Mouse (Mus musculus): ENCODE results near the gene Hcn4. TPM values are rescaled to one million over a fixed set of nuclear protein-coding genes. Genes with fewer than 3 reads are reported as not detected.

Gene Hcn4
- polyA plus RNA-seq, 1 experiment from 2014 or later: 0.35 TPM

- Histone ChIP-seq H3K9ac (ENCODE audit: low read length) (peak overlapping the region; percentile 3; the same call in 1 of the 2 replicates), H3K27me3 (ENCODE audit: control insufficient read depth, insufficient read depth, low read length) (no peaks in the 10 kb centered on the region), H3K4me2 (ENCODE audit: low read depth, severe bottlenecking) (peak overlapping the region; percentile 29), H3K9me3 (ENCODE audit: control insufficient read depth, low read length) (no peaks in the 10 kb centered on the region), H3K4me1 (ENCODE audit: control insufficient read depth, insufficient read depth, low read length) (no peaks in the 10 kb centered on the region), H3K4me3 (ENCODE audit: low read depth, low read length) (peak overlapping the region; percentile 9; the same call in 1 of the 2 replicates), H3K36me3 (ENCODE audit: control insufficient read depth, insufficient read depth, low read length) (no peaks in the 10 kb centered on the region), H3K27ac (replicated peaks; ENCODE audit: low read depth, low read length) (no peak overlapping the region)
- 13% methylated on average over 15 of the region's 15 CpGs for WGBS
- ATAC-seq (ENCODE audit: insufficient number of reproducible peaks, low FRiP score, low TSS enrichment, low read depth): no peak
- peak; percentile 86 for DNase-seq (ENCODE audit: low spot score)
Measured at GRCm38 (mm10) chr9:58805601-58806318, 17.5 kb upstream of the Hcn4 start.

- 40% methylated on average over 3 of the region's 3 CpGs for WGBS
- H3K4me1 ChIP-seq (ENCODE audit: control insufficient read depth, insufficient read depth, low read length): no peaks in the 10 kb centered on the region
- no peaks in the 10 kb centered on the region for H3K9me3 ChIP-seq (ENCODE audit: control insufficient read depth, low read length)
- H3K9ac ChIP-seq (ENCODE audit: low read length): no peak overlapping the region
- no peak for ATAC-seq (ENCODE audit: insufficient number of reproducible peaks, low FRiP score, low TSS enrichment, low read depth)
- H3K27me3 ChIP-seq (ENCODE audit: control insufficient read depth, insufficient read depth, low read length): no peaks in the 10 kb centered on the region
- H3K4me2 ChIP-seq (ENCODE audit: low read depth, severe bottlenecking): no peak overlapping the region
- no peak overlapping the region for H3K27ac ChIP-seq (replicated peaks; ENCODE audit: low read depth, low read length)
- H3K36me3 ChIP-seq (ENCODE audit: control insufficient read depth, insufficient read depth, low read length): no peaks in the 10 kb centered on the region
- no peak for DNase-seq (ENCODE audit: low spot score)
- H3K4me3 ChIP-seq (ENCODE audit: low read depth, low read length): no peak overlapping the region
Measured at GRCm38 (mm10) chr9:58811171-58811570, 12.0 kb upstream of the Hcn4 start.

GRCm38 (mm10) chr9:58815552-58816260 lies 7.5 kb upstream of the Hcn4 start:
- ATAC-seq (ENCODE audit: insufficient number of reproducible peaks, low FRiP score, low TSS enrichment, low read depth): no peak
- WGBS: 53% methylated on average over 15 of the region's 15 CpGs
- Histone ChIP-seq H3K27ac (replicated peaks; ENCODE audit: low read depth, low read length) (no peak overlapping the region), H3K9ac (ENCODE audit: low read length) (no peak overlapping the region), H3K4me1 (ENCODE audit: control insufficient read depth, insufficient read depth, low read length) (no peaks in the 10 kb centered on the region), H3K9me3 (ENCODE audit: control insufficient read depth, low read length) (no peaks in the 10 kb centered on the region), H3K36me3 (ENCODE audit: control insufficient read depth, insufficient read depth, low read length) (no peaks in the 10 kb centered on the region), H3K4me2 (ENCODE audit: low read depth, severe bottlenecking) (no peak overlapping the region), H3K27me3 (ENCODE audit: control insufficient read depth, insufficient read depth, low read length) (peaks cover 4% of the 10 kb centered on the region; the same call in 1 of the 2 replicates), H3K4me3 (ENCODE audit: low read depth, low read length) (no peak overlapping the region)
- DNase-seq (ENCODE audit: low spot score): no peak

GRCm38 (mm10) chr9:58816458-58816857 lies 6.8 kb upstream of the Hcn4 start:
- H3K9me3 ChIP-seq (ENCODE audit: control insufficient read depth, low read length): no peaks in the 10 kb centered on the region
- DNase-seq (ENCODE audit: low spot score): no peak
- H3K27me3 ChIP-seq (ENCODE audit: control insufficient read depth, insufficient read depth, low read length): peaks cover 7% of the 10 kb centered on the region
- 70% methylated on average over 9 of the region's 9 CpGs for WGBS
- H3K4me2 ChIP-seq (ENCODE audit: low read depth, severe bottlenecking): no peak overlapping the region
- no peak overlapping the region for H3K4me3 ChIP-seq (ENCODE audit: low read depth, low read length)
- H3K9ac ChIP-seq (ENCODE audit: low read length): no peak overlapping the region
- no peaks in the 10 kb centered on the region for H3K4me1 ChIP-seq (ENCODE audit: control insufficient read depth, insufficient read depth, low read length)
- ATAC-seq (ENCODE audit: insufficient number of reproducible peaks, low FRiP score, low TSS enrichment, low read depth): no peak
- H3K36me3 ChIP-seq (ENCODE audit: control insufficient read depth, insufficient read depth, low read length): no peaks in the 10 kb centered on the region
- H3K27ac ChIP-seq (replicated peaks; ENCODE audit: low read depth, low read length): no peak overlapping the region

- Histone ChIP-seq H3K4me2 (ENCODE audit: low read depth, severe bottlenecking) (no peak overlapping the region), H3K4me3 (ENCODE audit: low read depth, low read length) (no peak overlapping the region), H3K9me3 (ENCODE audit: control insufficient read depth, low read length) (no peaks in the 10 kb centered on the region), H3K9ac (ENCODE audit: low read length) (no peak overlapping the region), H3K4me1 (ENCODE audit: control insufficient read depth, insufficient read depth, low read length) (0 out of 2 replicates have a peak, but pooled peaks cover 4% of the 10 kb centered on the region), H3K27me3 (ENCODE audit: control insufficient read depth, insufficient read depth, low read length) (peaks cover 11% of the 10 kb centered on the region), H3K36me3 (ENCODE audit: control insufficient read depth, insufficient read depth, low read length) (no peaks in the 10 kb centered on the region), H3K27ac (replicated peaks; ENCODE audit: low read depth, low read length) (no peak overlapping the region)
- 43% methylated on average over 3 of the region's 3 CpGs for WGBS
- ATAC-seq (ENCODE audit: insufficient number of reproducible peaks, low FRiP score, low TSS enrichment, low read depth): no peak
- DNase-seq (ENCODE audit: low spot score): no peak
Measured at GRCm38 (mm10) chr9:58817676-58818075, 5.5 kb upstream of the Hcn4 start.

- H3K9me3 ChIP-seq (ENCODE audit: control insufficient read depth, low read length): no peaks in the 10 kb centered on the region
- peak overlapping the region; percentile 75 for H3K4me3 ChIP-seq (ENCODE audit: low read depth, low read length)
- peak overlapping the region; percentile 99 for H3K4me2 ChIP-seq (ENCODE audit: low read depth, severe bottlenecking)
- ATAC-seq (ENCODE audit: insufficient number of reproducible peaks, low FRiP score, low TSS enrichment, low read depth) (peak; percentile 87), DNase-seq (ENCODE audit: low spot score) (peak; percentile 86)
- under 1% methylated on average over 55 of the region's 62 CpGs for WGBS
- H3K27me3 ChIP-seq (ENCODE audit: control insufficient read depth, insufficient read depth, low read length): peaks cover 35% of the 10 kb centered on the region
- no peak overlapping the region for H3K27ac ChIP-seq (replicated peaks; ENCODE audit: low read depth, low read length)
- H3K4me1 ChIP-seq (ENCODE audit: control insufficient read depth, insufficient read depth, low read length): 0 out of 2 replicates have a peak, but pooled peaks cover 13% of the 10 kb centered on the region
- H3K36me3 ChIP-seq (ENCODE audit: control insufficient read depth, insufficient read depth, low read length): no peaks in the 10 kb centered on the region
- H3K9ac ChIP-seq (ENCODE audit: low read length): peak overlapping the region; percentile 77
Measured at GRCm38 (mm10) chr9:58822431-58823091, 651 bp upstream of the Hcn4 start.

GRCm38 (mm10) chr9:58823918-58824215 lies 655 bp downstream of the Hcn4 start:
- Histone ChIP-seq H3K36me3 (ENCODE audit: control insufficient read depth, insufficient read depth, low read length) (no peaks in the 10 kb centered on the region), H3K4me2 (ENCODE audit: low read depth, severe bottlenecking) (peak overlapping the region; percentile 99), H3K4me1 (ENCODE audit: control insufficient read depth, insufficient read depth, low read length) (0 out of 2 replicates have a peak, but pooled peaks cover 13% of the 10 kb centered on the region), H3K9ac (ENCODE audit: low read length) (peak overlapping the region; percentile 77), H3K4me3 (ENCODE audit: low read depth, low read length) (peak overlapping the region; percentile 75), H3K27me3 (ENCODE audit: control insufficient read depth, insufficient read depth, low read length) (peaks cover 35% of the 10 kb centered on the region), H3K27ac (replicated peaks; ENCODE audit: low read depth, low read length) (no peak overlapping the region), H3K9me3 (ENCODE audit: control insufficient read depth, low read length) (no peaks in the 10 kb centered on the region)
- ATAC-seq (ENCODE audit: insufficient number of reproducible peaks, low FRiP score, low TSS enrichment, low read depth) (no peak), DNase-seq (ENCODE audit: low spot score) (peak; percentile 53)
- WGBS: under 1% methylated on average over 35 of the region's 35 CpGs

- Histone ChIP-seq H3K36me3 (ENCODE audit: control insufficient read depth, insufficient read depth, low read length) (no peaks in the 10 kb centered on the region), H3K27me3 (ENCODE audit: control insufficient read depth, insufficient read depth, low read length) (peaks cover 9% of the 10 kb centered on the region)
- ATAC-seq (ENCODE audit: insufficient number of reproducible peaks, low FRiP score, low TSS enrichment, low read depth): no peak
Measured at GRCm38 (mm10) chr9:58829627-58830026, 6.4 kb downstream of the Hcn4 start.

More at GRCm38 (mm10) chr9:58829627-58830026, 6.4 kb downstream of the Hcn4 start:
- Histone ChIP-seq H3K4me3 (ENCODE audit: low read depth, low read length) (no peak overlapping the region), H3K4me2 (ENCODE audit: low read depth, severe bottlenecking) (no peak overlapping the region), H3K27ac (replicated peaks; ENCODE audit: low read depth, low read length) (no peak overlapping the region), H3K9ac (ENCODE audit: low read length) (no peak overlapping the region), H3K4me1 (ENCODE audit: control insufficient read depth, insufficient read depth, low read length) (no peaks in the 10 kb centered on the region), H3K9me3 (ENCODE audit: control insufficient read depth, low read length) (no peaks in the 10 kb centered on the region)
- DNase-seq (ENCODE audit: low spot score): no peak
- WGBS: 68% methylated on average over 4 of the region's 4 CpGs
